Mouse (Mus musculus) embryonic facial prominence, embryonic 14.5 days (tissue): Measurements from ENCODE around the gene Tmprss12. TPM values are rescaled to one million over a fixed set of nuclear protein-coding genes. Genes with fewer than 3 reads are reported as not detected.
"Not testable (repeated sequence)": the region's sequence is repeated elsewhere in the genome, so short reads cannot be mapped to it uniquely, and the experiment has no call there.

Experiments used
- ATAC-seq: fragments of 200-750 bp; cut with Nextera tagmentation; 2 replicates; pipeline ENCODE4 v1.8.0; 2017; ENCODE audit warnings: low read depth, moderate number of reproducible peaks, moderate TSS enrichment
- DNase-seq: peaks from one replicate; pipeline ENCODE4 v3.0.0-alpha.2; 2015; ENCODE audit warnings: low spot score
- H3K27ac ChIP-seq: fragments of 300-500 bp; sonication (generic); replicated peaks from 2 replicates; pipeline ENCODE4 v1.5.1; 2014; ENCODE audit warnings: low read depth, mild to moderate bottlenecking, low read length, moderate library complexity
- H3K27me3 ChIP-seq: fragments of 300-500 bp; sonication (generic); replicated peaks from 2 replicates; pipeline ENCODE4 v1.6.1; 2014; ENCODE audit warnings: low read length; ENCODE audit not compliant: control insufficient read depth, insufficient read depth
- H3K36me3 ChIP-seq: fragments of 300-500 bp; sonication (generic); 2 replicates; pipeline ENCODE4 v1.6.1; 2014; ENCODE audit warnings: low read length, mixed read lengths; ENCODE audit not compliant: control insufficient read depth, insufficient read depth
- H3K4me1 ChIP-seq: fragments of 300-500 bp; sonication (generic); 2 replicates; pipeline ENCODE4 v1.6.1; 2014; ENCODE audit warnings: antibody characterized with exemption, low read length; ENCODE audit not compliant: control insufficient read depth, insufficient read depth
- H3K4me2 ChIP-seq: fragments of 300-500 bp; sonication (generic); 2 replicates; pipeline ENCODE4 v1.6.1; 2014; ENCODE audit warnings: low read depth, mild to moderate bottlenecking, low read length, moderate library complexity, mixed read lengths
- H3K4me3 ChIP-seq: fragments of 300-500 bp; sonication (generic); 2 replicates; pipeline ENCODE4 v1.5.1; 2014; ENCODE audit warnings: low read depth, mild to moderate bottlenecking, low read length
- H3K9ac ChIP-seq: fragments of 300-500 bp; sonication (generic); 2 replicates; pipeline ENCODE4 v1.6.1; 2014; ENCODE audit warnings: low read depth, mild to moderate bottlenecking, low read length, moderate library complexity, mixed read lengths
- H3K9me3 ChIP-seq: fragments of 300-500 bp; sonication (generic); 2 replicates; pipeline ENCODE4 v1.6.1; 2016; ENCODE audit warnings: low read length; ENCODE audit not compliant: control insufficient read depth
- WGBS: fragments of 180-500 bp; shearing (Covaris S2); extraction: QIAGEN DNeasy Blood & Tissue Kit; methylation state at CpG from one replicate; pipeline ENCODE4 v1.1.7; 2014; 5-methylcytosine and 5-hydroxymethylcytosine counted together
- polyA plus RNA-seq: library from polyadenylated mRNA; unstranded; fragments of >200 nt; fragmentation: Nextera tagmentation; extraction: Ambion mirVana; gene quantifications from 2 replicates; pipeline ENCODE4 v1.2.1, GENCODE M21; 2014

Gene Tmprss12
- polyA plus RNA-seq, 1 experiment from 2014 or later, result not detected

DNA sequence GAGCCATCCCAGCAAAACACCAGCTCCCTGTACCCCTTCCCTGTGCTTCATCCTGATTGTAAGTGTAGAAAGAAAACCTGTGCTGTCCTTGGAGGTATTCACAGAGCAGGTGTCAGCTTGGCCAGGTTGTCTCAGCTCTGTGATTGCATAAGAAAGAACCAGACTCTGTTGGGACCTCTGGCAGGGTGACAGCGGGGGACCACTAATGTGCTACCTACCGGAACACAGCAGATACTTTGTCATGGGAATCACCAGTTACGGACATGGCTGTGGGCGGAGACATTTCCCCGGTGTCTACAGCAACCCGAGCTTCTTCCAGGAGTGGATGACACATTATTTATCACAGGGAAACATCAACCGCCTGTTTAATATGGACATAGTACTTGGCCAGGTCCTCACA lies 11.7 kb downstream of the Tmprss12 start:
- no peak for ATAC-seq
- Histone ChIP-seq H3K4me2 (no peak overlapping the region), H3K27me3 (no peaks in the 10 kb centered on the region), H3K4me1 (no peaks in the 10 kb centered on the region), H3K9me3 (no peaks in the 10 kb centered on the region), H3K9ac (no peak overlapping the region), H3K27ac (no peak overlapping the region), H3K4me3 (no peak overlapping the region), H3K36me3 (no peaks in the 10 kb centered on the region)
- 68% methylated on average over 7 of the region's 7 CpGs for WGBS
- no peak for DNase-seq

DNA sequence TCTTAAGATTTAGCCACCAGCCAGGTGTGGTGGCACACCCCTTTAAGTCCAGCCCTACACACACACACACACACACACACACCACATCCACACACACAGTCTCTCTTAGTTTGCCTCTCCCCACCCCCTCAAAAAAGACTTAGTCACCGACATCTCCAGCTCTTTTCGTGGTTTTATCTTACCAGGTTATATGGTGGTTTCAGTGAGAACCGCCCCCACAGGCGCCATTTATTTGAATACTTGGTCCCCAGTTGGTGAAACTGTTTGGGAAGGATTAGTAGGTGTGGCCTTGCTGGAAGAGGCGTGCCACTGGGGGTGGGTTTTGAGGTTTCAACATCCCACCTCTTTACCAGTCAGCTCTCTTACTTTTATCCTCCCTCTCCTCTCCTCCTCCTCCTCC lies 17.2 kb downstream of the Tmprss12 start:
- DNase-seq, result no peak
- no peaks in the 10 kb centered on the region for H3K36me3 ChIP-seq
- H3K27me3 ChIP-seq, result no peaks in the 10 kb centered on the region
- H3K27ac ChIP-seq, result no peak overlapping the region
- no peaks in the 10 kb centered on the region for H3K4me1 ChIP-seq
- H3K9ac ChIP-seq, result no peak overlapping the region
- no peaks in the 10 kb centered on the region for H3K9me3 ChIP-seq
- H3K4me2 ChIP-seq, result no peak overlapping the region
- WGBS, result 82% methylated on average over 5 of the region's 5 CpGs
- ATAC-seq, result no peak
- no peak overlapping the region for H3K4me3 ChIP-seq

DNA sequence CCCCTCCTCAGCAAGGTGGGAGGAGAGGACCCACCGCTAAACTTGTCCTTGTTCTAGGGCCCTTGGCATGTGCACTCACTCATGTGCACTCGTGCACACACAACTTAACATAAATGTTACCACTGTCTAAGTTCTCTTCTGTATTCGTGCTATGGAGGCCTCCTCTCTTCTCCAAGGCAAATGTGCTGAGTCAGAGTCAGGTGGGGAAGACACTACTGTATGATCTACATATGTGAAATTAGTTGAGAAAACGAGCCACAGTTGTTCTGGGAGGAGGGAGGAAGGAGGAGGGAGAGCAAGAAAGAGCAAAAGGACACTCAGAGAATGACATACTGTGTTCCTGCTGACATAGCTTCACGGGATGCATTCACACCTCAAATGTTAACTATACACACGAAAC lies 19.9 kb downstream of the Tmprss12 start:
- no peak overlapping the region for H3K4me2 ChIP-seq
- no peaks in the 10 kb centered on the region for H3K27me3 ChIP-seq
- ATAC-seq (no peak), DNase-seq (no peak)
- no peak overlapping the region for H3K27ac ChIP-seq
- 74% methylated on average over 6 of the region's 6 CpGs for WGBS
- H3K4me3 ChIP-seq, result no peak overlapping the region
- H3K4me1 ChIP-seq, result 0 out of 2 replicates have a peak, but pooled peaks cover 4% of the 10 kb centered on the region
- H3K9ac ChIP-seq, result no peak overlapping the region
- H3K9me3 ChIP-seq, result no peaks in the 10 kb centered on the region
- H3K36me3 ChIP-seq, result no peaks in the 10 kb centered on the region

DNA sequence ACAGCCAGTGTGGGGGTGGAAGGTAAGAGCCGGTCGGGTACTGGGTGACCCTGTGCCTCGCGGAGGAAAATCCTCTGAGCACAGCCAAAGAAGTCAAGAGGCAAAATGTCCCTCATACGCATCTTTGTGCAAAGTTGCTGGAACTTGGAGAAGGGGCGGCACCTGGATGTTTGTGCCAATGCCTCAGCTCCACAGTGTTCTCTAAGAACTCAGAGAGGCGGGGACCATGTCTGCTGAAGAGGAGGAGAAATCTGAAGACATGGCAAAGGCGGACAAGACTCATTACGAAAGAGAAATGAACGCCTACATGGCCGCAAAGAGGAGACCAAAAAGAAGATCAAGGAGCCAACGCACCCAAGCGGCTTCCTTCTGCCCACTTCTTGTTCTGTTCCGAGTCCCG lies 20.9 kb downstream of the Tmprss12 start:
- Histone ChIP-seq H3K4me2 (no peak overlapping the region), H3K4me1 (0 out of 2 replicates have a peak, but pooled peaks cover 4% of the 10 kb centered on the region), H3K27ac (no peak overlapping the region), H3K9ac (no peak overlapping the region), H3K4me3 (no peak overlapping the region), H3K9me3 (no peaks in the 10 kb centered on the region), H3K36me3 (no peaks in the 10 kb centered on the region), H3K27me3 (no peaks in the 10 kb centered on the region)
- DNase-seq (no peak), ATAC-seq (no peak)
- WGBS, result 82% methylated on average over 15 of the region's 15 CpGs

DNA sequence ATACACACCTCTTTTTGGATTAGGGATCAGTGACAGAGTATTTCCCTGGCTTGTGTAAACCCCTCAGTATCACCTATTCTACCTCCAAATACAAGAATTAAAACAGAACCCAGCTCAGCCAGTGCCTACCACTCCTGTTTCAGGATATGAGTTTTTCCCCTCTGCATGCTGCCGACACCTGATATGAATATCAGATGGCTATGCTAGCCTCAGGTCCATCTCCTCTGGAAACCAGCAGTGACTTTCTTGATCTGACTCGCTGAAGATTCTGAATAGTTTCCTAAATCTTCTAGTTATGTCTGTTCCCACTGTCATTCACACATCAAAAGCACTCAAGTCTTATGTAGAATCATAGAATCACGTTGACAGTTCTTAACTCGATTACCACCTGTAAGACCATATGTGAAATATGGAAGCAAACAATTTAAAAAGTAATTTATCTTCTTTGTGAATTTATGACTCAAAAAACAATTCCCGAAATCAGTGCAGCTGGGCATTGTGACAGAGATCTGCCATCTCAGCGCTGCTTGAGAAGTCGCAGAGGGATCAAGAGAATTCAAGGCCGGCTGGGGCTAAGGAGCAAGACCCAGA lies 22.9 kb downstream of the Tmprss12 start:
- Histone ChIP-seq H3K4me3 (peak overlapping the region; percentile 53), H3K27ac (peak overlapping the region; percentile 84; the same call in 1 of the 2 replicates)
- 46% methylated on average over 8 of the region's 8 CpGs for WGBS

DNA sequence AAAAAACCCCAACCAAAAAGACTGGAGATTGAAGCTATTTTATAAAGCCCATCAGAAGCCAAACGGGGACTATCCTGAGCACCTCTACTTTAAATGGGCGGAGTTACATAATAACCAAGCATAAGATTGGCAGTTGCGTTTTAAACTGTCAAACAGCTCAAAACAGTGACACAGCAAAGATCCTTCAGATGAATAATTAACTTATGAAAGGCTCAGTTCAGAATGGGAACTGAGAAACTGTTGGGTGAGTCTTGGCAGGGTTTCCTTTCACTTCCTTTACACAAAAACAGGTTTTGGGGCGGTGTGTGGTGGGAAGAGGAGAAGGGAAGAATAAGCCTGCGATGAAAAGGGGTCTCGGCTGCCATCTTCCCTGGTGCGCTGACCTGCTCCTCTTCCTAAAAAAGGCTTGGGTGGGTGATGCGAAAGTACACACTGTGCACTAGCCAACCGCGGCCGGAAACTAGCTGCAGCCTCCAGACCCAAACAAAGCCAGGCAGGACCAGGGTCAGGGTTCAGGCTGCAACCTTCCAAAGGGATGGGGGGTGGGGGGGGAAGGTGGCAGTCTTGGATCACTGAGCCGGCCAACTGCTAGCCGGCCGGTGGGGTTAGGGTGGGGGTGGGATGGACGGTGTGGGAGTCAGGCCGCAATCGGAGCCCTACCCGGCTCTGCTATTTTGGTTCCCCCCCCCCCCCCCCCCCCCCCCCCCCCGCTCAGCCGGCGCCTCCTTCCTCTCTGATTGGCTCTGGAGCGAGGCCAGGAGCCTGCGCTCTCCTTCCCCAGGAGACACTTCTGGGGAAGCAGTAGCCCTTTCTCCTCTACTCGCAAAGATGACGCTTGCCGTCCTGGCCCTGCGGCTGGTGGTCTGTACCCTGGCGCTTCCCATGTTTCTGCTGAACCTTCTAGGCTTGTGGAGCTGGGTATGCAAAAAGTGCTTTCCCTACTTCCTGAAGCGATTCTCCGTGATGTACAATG lies 23.7 kb downstream of the Tmprss12 start, which contains the start of gene Mettl7a1:
Mettl7a1 (plus strand) TSS at position 122 of the 973 bp plus-strand sequence.
- Histone ChIP-seq H3K27ac (peak within 1 kb of the TSS; percentile 84), H3K27me3 (no peaks in the 10 kb centered on the region), H3K4me2 (peak within 1 kb of the TSS; percentile 71), H3K36me3 (no peaks in the 10 kb centered on the region), H3K4me1 (0 out of 2 replicates have a peak, but pooled peaks cover 4% of the 10 kb centered on the region), H3K4me3 (peak within 1 kb of the TSS; percentile 53), H3K9me3 (no peaks in the 10 kb centered on the region), H3K9ac (peak within 1 kb of the TSS; percentile 70)
- DNase-seq, result peak; percentile 93
- ATAC-seq, result peak; percentile 66
- WGBS, result 3% methylated on average over 18 of the region's 30 CpGs

More for the DNA sequence above, 22.9 kb downstream of the Tmprss12 start:
- Histone ChIP-seq H3K27me3 (no peaks in the 10 kb centered on the region), H3K4me2 (peak overlapping the region; percentile 71), H3K4me1 (0 out of 2 replicates have a peak, but pooled peaks cover 4% of the 10 kb centered on the region), H3K9ac (peak overlapping the region; percentile 70; the same call in 1 of the 2 replicates), H3K9me3 (no peaks in the 10 kb centered on the region), H3K36me3 (no peaks in the 10 kb centered on the region)
- ATAC-seq (no peak), DNase-seq (no peak)

DNA sequence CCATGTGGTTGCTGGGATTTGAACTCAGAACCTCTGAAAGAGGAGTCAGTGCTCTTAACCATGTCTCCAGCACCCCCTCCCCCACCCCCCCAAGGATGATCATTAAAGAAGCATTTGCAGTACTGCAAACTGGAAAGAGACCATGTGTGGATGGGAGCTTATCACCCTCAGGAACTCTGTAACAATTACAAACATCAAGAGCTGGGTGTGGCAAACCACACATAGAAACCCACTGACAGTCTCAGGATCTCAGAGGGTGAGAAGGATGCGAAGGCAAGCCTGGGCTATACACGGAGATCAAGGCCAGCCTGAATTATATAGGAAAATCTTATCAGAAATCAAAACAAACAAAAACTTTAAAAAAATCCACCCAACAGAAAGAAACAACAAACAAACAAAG lies 25.6 kb downstream of the Tmprss12 start:
- no peaks in the 10 kb centered on the region for H3K9me3 ChIP-seq
- no peak overlapping the region for H3K27ac ChIP-seq
- DNase-seq (no peak), ATAC-seq (no peak)
- no peak overlapping the region for H3K4me3 ChIP-seq
- H3K4me2 ChIP-seq, result no peak overlapping the region
- H3K36me3 ChIP-seq, result no peaks in the 10 kb centered on the region
- H3K4me1 ChIP-seq, result 0 out of 2 replicates have a peak, but pooled peaks cover 4% of the 10 kb centered on the region
- no peaks in the 10 kb centered on the region for H3K27me3 ChIP-seq
- H3K9ac ChIP-seq, result no peak overlapping the region
- WGBS, result 66% methylated on average over 2 of the region's 2 CpGs

DNA sequence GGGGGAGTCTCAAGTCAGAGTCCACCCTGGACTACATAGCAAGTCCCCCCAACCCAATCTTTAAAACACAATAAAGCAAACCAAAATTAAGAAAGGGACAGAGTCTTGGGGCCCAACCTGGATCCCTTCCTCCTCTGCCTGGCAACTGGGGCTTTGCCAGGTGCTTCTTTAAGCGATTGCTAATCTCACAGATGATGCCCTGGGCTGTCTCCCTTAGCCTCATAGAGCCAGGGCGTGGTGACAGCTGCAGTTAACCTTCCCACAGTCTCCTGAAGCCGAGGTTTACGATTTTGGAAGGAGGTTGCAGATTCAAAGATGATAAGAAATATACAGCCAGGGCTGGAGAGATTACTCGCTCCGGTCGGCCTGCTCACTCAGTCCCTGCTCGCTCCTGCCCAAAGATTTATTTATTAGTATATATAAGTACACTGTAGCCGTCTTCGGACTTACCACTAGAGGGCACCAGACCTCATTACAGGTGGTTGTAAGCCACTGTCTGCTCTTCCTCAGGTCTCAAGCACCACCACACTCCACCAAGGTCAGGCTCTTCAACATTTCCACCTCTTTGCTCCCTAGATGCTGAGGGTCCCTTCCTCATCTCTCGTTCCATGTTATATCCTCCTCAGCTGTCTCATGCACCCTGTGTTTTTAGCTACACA lies 26.9 kb downstream of the Tmprss12 start:
- WGBS, result 38% methylated on average over 8 of the region's 11 CpGs
- H3K4me2 ChIP-seq, H3K36me3 ChIP-seq, H3K27me3 ChIP-seq, H3K4me1 ChIP-seq, H3K9me3 ChIP-seq, H3K4me3 ChIP-seq, H3K9ac ChIP-seq, H3K27ac ChIP-seq: not testable (repeated sequence)
- ATAC-seq (peak; percentile 50; the same call in 1 of the 2 replicates), DNase-seq (peak; percentile 58)
